Mouse (Mus musculus): ENCODE results near the gene Efnb2.

Efnb2 gene

DNA sequence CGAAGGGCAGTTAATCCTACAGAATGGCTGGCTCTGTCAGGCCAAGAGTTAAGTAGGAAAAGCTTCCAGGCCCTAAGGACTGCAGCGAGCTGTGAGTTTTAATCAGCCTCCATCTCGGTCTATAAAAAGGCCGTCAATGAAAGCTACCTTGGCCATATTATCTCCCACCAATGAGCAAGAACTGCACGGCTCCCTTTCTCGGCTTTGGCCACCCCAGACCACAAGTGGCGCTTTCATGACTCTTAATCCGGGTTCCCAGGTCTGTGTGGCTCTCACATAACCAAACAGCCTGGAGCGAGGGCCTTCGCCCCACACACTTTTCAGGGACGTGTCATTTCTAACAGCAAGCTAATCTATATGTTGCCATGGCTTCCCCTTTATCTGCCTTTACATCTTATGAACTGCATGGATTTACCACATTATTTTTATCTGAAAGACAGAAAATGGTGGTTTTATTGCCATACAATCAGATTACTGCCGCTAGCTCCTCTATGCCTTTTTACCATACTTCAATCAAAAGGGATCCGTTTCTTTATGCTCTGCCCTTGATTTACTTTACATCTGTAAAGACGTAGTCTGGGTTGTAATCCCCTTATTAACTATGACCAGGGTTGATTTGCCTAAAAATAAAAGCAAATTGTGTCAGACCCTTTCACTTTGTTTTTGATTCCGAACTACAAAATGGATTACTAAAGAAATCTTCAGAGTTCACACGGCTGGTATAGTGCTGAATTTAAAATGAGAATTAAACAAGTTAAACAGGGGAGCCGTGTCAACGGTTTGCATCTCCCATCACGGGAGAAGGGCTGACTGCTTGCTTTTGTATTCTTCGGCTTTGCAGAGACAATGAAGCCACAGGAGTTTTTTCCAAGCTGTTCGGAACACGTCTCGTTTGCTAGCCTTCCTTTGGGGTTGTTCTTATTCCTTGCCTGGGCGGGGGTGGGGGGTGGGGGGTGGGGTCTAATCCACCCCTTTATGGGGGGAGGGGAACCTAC, 5.4 kb downstream of the Efnb2 start:
- no peak for DNase-seq

DNA sequence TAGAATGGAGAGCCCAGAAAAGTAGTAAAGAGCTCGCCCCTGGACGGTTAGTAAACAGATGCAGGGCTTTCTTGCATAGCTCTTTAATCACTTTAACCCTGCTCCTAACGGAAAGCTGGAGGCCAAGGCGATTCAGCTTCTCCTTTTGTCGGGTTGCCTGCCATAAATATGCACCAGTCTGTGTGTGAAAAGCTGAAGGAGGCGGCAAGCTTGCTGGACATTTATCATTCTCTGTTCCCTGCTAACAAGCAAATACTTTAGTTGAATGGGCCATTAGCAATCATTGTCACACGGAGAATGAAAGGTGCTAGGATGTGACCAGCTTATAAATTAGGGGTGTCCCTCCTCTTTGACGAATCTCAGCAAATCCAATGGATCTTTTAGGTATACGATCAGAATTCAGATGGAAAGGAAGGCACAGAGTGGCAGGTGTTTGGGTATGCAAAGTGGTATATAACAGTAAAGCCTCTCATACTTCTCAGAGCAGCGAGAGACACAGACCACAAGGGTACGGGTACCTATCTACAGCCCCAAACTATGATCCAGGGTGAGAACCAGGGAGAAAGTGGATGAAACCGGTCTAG, 7.0 kb downstream of the Efnb2 start:
- DNase-seq, result no peak

DNA sequence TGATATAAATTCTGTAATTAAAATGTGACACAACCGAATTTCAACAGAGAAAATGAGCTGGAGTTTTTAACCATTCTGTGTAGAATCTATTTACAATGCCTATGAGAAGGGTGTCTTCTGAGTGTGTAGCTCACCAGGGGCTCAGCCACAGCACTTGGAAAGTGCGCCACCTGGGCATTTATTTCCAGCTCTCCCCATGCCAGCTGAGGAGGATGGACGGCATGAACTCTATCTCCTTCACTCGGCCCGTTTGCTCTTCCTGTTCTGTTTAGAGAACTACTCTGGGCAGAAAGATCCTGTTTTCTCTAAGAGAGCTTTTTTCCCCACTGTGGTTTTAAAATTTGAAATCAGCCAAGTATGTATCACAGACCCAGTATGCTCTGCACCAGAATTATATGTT, 7.7 kb downstream of the Efnb2 start:
- no peak for DNase-seq

DNA sequence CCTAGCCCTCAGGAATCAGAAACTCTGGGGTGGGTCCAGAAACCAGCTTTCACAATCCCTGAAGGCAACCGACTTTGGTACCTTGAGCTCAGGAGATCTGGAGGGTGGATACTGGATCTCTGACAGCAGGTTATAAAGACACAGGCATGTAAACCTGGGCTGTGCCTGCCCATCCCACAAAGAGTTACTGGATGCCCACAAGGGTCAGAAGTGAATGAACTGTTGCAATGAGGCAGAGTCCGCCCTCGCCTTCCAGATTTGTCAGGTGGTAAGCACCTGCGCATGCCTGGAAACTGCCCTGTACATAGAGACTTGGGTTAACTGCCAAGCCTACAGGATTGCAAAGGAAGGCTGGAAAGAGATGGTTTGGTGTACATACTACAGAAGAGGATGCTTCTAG, 8.7 kb downstream of the Efnb2 start:
- no peak for DNase-seq

DNA sequence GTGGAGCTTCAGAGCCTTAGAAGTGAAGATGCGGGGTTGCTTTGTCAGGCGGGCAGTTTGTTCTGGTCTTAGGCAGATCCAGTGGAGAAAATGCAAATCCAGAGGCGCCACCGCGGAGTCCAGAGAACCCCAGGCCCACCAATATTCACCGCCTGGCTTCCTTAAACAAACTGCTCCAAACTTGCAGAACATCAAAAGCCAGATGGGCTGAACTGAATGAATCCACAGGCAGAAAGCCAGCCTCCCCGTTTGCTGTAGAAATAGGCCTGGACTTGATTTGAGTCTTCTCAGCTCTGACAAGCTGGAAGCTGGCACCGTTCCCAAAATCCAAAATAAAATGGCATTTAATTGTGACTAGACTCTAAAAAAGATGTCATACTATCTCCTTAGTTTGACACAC, 11.1 kb downstream of the Efnb2 start:
- no peak for DNase-seq

DNA sequence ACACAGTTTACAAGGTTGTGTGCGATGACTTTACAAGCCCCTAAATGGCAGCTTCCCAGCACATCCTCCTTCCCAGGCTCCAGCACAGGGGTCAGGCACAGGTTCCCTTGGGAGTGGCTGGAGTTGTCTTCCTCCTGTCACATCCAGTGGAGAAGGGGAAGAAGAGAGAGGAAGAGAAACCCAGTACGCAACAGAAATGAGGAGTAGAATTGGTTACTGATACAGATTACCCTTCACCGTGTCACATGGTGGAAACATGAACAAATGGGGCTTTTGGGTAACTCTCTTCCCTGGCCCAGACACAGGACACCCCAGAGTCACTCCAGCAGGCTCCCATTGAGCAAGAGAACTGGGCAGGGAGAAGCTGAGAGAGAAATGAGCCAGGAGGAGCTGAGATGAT, 11.5 kb downstream of the Efnb2 start:
- DNase-seq, result no peak

DNA sequence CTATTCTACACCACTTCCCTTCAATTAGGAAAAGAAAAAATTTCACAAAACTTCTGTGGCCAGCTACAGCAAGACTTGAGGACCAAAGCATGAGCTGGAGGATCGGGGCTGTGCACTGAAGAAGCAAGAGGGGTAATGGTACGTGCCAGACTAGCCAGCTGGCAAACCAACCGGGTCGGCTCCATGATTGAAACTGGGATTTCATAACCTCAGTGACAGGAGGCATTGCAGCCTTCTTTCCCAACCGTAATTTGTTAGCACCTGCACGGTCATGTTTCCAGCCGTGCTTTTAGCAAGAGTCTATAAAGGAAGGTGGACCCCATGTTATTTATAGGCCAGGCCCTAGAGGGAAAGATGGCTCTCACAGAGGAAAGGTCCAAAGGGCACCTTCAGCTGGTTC, 12.4 kb downstream of the Efnb2 start:
- DNase-seq, result no peak

DNA sequence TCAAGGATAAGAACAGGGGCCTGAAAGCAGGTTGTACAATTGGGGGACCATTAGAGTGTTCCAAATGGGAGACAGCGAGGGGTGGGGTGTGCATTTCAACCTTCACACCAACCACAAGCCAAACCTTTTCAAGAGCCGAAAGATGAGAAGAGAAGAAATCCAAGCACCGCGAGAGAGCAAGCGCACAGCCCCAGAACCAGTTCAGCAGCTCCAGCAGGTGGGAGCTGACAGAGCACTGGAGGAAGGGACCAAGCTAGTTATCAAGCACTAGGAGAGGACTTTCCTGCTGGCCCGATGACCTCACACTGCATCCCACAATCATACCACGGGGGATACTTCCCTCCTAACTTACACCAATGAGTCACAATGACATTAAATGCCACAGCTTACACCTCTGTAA, 13.2 kb downstream of the Efnb2 start:
- DNase-seq, result no peak

DNA sequence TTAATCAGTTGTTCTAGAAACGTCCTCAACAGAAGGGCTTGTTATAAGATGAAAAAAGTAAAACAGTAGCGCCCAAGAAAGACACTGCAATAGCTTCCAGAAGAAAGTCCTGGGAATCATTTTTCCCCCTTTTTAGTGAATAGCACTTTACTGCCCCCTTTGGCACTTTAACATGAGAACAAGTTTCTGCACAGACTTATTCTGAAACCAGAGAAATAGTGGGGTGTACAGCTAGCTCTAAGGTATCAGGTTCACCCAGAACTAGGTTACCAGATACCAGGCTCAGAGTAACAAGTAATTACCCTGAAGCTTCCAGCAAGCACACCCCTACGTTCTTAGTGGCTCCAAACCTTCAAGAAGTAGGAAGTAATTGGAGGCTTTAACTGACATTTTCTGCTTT, 13.7 kb downstream of the Efnb2 start:
- DNase-seq, result no peak

DNA sequence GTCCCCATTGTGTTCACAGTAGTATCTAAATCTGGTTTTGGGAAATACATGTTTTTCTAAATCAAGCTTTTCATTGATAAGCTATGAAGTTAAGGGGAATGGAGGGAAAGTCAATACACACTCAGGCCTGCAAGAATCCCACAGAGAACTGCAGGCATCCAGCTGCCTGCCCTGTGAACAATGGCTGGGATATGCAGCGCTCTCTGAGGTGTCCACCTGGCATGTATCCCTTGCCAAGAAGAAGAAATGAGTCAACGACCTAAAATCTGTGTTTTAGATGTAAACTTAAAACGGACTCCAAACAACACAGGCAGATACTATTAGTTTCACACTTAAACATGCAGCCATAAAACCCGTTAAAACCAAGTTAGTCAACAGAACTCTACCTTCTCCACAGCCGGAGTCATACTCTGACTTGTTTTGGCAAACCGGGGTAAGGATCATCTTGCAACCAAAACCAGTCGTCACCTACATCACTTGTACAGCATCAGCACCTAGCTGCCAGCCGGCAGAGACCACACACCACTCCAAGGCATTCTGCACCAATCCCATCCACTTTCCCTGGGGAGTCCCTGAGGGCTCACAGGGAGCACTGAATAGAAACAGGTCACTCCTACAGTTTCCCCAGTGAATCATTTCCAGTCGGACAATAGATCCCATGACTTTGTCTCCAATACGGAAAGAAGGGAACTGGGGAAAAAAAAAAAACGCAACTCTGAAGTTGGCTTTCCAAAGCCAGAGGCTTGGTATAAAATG, 16.7 kb downstream of the Efnb2 start:
- no peak for DNase-seq

DNA sequence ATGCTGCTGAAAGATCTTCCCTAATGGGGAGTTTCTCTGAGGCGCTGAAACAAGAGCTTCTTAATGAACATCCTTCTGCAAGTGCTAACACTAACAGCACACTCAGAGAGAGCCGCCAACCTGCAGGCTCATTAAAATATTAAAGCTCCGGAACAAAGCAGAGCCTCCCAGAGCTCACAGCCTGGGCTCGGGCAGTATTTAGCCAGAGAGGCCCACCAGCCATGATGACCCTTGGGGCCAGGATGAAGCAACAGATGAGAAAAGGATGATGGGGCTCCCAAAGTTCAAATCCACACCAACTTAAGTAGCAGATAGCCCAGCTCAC, 20.8 kb downstream of the Efnb2 start:
- DNase-seq, result no peak

DNA sequence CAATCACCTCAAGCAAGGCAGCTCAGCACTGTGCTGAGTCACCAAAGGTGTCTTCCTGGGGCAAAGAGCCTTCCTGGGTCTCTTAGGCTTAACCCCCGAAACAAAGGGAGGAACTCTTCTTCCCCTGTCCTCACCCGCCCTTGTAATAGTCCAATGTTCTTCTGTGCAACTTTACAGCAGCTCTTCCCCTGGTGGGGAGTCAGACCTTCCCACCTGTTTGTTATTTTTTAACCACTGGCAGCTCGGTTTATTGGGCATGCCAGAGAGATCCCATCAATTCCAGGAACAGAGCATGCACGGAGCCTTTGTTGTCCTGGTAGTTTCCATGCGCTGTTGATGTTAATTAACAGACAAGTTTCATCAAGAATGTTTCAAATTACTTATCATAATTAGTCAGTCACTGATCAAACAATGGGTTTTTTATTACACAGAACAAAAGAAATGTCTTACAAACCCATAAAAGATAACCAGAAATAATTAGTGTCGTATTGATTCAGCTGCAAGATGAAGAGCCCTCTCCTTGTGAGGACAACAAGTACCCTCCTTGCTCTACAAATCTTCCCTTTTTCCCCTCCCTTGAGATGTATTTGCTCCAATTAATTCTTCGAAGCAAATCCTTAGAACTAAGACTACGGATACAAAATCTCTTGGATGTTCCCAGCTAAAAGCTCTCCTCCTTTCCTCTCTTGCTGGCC, 21.3 kb downstream of the Efnb2 start:
- DNase-seq, result peak; percentile 32

DNA sequence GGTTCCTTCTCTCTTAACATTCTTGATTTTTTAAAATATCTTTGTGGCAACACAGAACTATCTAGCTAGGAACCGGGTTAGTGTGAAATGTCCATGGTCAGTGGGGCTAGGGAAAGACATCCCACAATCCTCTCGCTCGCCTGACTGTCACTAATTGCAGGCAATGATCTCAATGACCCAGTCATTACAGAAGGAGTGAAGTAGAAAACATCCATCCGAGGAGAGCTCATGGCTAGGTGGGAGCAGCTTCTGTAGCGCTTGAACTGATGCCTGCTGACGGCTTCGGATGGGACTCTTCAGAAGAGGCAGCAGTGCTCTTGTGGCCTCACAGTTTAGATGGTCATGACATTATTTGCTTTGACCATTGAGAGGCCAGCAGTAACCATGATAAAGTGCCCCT, 29.6 kb downstream of the Efnb2 start:
- DNase-seq, result no peak

DNA sequence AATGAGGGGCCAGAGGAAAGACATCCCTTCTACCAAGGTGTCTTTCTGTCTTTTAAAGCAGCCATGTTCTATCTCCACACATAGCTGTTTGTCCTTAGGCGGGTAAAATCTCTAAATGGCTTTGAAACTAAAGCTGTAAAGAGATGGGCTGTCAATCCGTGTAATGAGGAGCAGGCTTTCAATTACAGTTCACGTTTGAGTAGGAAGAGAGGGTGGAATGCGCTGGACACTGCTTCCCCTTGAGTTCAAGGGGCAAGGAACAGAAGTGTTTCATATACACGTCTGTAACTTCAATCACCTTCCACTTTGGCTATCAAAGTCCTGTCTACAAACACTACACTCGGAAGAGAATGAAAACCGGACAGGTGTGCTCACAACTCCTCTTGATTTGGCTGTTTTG, 37.0 kb downstream of the Efnb2 start:
- DNase-seq, result no peak

DNA sequence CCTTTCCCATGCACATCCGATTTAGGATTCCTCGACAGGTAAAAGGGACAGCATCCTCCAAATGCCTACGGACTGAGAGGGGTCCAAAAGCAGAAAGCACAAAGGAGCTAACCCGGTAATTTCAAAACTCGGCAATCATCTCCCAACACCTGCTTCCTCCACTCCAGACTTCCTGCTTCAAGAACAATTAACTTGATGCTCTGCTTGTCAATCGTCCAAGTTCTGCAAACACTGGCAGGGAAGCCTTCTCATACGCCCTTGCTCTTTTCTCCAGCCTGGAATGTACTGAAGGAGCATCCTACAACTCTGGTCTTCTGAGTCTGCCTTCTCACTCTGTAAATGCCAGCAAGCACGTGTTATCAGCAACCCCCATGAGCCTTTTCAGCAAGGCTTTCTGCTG, 37.6 kb downstream of the Efnb2 start:
- peak; percentile 62 for DNase-seq

DNA sequence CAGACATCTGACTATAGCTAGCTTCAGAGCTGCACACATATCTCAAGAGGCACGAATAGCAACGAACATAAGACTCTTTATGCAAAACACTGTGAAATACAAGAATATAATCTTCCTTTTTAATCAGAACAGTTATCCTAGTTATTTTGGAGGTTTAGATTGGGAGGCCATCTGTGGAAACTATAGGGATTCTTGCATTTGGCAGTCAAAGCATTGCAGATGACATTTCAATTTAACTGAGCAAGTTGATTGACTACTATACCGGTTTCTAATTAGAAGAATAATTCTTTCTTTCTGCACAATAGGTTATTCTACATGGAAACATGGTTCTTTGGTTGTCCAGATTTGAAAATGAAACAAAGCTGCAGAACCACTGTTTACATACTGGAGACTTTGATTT, 38.6 kb downstream of the Efnb2 start:
- DNase-seq, result no peak

DNA sequence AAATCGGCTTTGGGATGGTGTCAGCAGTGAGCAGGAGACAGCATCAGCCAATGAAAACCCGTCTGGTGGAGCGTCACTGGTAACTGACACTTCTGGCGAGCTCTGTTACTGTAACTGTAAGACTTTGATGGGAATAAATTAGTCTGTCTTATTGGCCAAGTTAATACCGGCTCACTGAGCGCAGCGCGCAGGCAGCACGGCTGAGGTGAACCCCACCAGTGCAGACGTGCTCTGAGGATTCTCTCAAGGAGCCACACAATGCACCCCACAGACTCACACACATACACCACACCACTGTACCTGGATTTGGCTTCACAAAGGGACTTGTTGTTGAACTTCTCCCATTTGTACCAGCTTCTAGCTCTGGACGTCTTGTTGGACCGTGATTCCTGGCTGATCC, 39.0 kb downstream of the Efnb2 start:
- DNase-seq, result no peak

DNA sequence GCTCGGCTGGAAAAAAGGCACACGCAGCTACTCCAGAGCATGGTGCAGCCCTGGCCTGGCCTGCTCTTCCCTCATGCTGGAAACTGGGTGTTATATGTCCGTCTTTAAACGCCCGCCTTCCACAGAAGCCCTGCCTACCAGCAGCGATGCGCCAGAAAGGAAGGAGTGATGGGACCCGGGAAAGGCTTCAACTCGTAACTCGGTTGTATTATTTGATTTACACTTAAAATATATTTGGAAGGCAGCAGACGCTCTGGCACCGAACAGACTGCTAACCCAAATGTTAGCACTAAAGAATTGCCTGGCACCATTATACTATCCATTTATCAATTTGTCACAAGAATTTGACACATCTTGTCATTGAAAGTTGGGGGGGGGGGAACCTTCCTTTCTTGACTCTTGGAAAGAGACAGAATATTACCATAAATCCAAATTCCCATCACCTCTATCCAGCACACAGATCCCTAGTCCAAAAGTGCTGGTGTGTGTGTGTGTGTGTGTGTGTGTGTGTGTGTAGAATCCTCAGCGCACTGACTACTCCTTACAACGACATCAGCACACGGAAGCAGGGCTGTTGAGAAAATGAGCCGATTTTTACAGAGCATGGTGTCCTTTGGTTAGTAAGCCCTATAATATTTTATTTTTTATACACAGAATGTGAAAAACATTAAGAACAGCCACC, 39.7 kb downstream of the Efnb2 start:
- no peak for DNase-seq

DNA sequence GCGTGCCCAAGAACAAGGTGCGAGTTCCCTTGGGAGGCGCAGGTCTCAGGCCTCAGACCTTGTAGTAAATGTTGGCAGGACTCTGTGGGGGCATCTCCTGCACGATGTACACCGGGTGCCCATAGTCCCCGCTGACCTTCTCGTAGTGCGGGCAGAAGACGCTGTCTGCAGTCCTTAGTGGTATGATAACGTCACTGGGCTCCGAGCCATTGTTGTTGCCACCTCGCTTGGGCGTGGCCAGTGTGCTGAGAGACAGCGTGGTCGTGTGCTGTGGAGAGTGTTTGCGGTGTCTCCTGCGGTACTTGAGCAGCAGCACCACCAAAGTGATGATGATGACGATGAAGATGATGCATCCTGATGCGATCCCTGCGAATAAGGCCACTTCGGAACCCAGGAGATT, 40.5 kb downstream of the Efnb2 start:
- DNase-seq, result no peak

DNA sequence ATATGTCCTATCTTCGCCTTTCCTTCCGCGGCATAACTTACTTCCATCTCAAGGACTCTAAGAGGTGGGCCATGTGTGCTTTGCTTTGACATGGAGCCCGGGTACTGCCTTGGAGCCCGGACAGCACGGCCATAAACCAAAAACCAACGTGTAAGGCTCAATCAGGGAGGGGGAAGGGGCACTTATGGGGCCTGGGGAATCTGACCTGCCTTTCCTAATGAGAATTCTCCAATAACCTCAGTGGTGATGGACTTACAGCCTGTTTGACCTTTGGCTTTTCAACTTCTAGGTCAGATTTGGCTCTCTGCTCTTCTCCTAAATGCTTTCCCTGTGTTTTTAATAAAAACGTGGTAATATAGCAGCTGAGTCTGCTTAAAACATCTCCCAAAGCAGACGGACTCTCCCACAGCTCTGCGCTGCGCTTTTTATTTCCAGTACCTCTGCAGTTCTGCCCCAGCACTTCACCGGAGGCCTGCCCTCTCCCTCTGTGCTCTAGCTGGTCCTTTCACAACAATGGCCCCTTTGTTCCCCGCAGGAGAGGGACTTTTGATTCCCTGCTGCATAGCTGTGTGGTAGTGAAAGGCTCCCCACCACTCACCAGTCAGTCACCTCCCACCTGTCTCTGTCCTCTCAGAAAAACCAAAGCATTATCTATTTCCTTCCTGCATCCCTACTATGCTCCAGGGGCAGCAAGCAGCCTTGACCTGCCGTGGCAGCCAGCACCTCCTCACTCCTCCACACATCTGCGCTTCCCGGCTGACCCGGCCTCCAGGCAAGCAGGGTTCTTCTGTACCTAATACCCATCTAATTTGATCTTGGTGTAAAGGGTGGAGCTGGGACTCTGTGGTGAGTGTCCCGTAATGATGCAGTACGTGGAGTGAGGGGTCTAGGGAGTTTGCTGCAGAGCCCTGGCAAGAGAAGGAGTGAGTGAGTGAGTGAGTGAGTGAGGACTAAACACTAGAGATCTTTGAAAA, 41.5 kb downstream of the Efnb2 start:
- DNase-seq, result no peak

DNA sequence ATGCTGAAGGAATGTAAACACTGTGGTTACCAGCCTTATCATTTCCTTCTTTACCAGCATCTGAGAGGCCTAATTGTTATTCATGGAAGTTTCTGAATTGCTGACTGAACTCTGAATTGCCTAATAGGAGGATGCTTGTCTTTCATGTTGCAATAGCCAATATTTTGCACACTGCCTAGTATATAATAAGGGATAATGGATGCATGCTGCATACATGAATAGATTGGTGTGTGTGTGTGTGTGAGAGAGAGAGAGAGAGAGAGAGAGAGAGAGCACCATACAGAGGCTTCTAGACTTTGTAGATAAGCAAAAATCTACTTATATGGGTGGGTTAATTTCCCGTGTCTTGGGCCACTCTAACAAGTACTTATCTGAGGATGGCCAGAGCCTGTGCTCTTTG, 47.2 kb downstream of the Efnb2 start:
- no peak for DNase-seq

DNA sequence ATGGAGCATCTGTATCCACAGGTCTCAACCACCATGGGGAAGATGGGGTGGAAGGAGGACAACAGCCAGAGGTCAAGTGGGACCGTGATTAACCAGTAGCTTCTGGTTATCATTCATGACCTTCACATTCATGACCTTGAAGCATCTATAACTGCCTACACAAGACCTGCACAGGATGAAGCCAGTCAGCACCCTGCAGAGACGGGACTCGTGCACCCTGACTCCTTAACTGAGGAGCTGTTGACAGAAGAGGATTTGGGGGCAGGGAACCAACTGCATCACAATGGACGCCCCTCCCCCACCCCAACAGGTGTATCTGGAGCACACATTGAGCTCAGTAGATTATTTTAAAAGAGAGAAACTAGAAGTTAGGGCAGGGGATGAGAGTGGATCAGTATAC, 49.1 kb downstream of the Efnb2 start:
- DNase-seq, result no peak
